In genomic region chr13:120033516-120034190, GRCm38 (mm10) we compare ENCODE assay signal across 10 mouse cellular contexts. TPM values are rescaled to one million over a fixed set of nuclear protein-coding genes. Genes with fewer than 3 reads are reported as not detected.
DNase-seq lines count a peak whose midpoint lies in the region.
"Had no signal": no experiment of that assay in that cellular context is flagged by ENCODE, and none has a peak within 500 bp of the region (broad histone marks: within the 10 kb centered on the region; RNA-seq: fewer than 3 reads in every experiment).

No protein-coding gene starts in this region.

- peak; percentile 6 for DNase-seq in CD4-positive helper T cell, adult 2 months (ENCODE audit: low read depth, low spot score)
- peak; percentile 46 to 67 for DNase-seq in cerebellum, postnatal 10 days
- peak; percentile 28 to 52 for DNase-seq in frontal cortex, postnatal 25 days (ENCODE audit: low spot score in 2 of 2)
- peak; percentile 35 for DNase-seq in induced T-regulatory cell, adult 2 months (ENCODE audit: low read depth)
- DNase-seq in left cerebral cortex, adult 18-20 months (ENCODE audit: low spot score in 2 of 2) = peak; percentile 30 to 44
- peak; percentile 45 for DNase-seq in lung, postnatal 10 days
- DNase-seq in retina, embryonic 14.5 days (ENCODE audit: low spot score) = peak; percentile 9
- peak; percentile 58 for DNase-seq in testis, postnatal 10 days (ENCODE audit: low spot score)

RNA-seq across cellular contexts. Expression of gene Gm36079, which starts 6.8 kb away (rescaled TPM):
- total RNA-seq in left cerebral cortex, adult 18-20 months (2021) = not detected
- total RNA-seq: heart, adult 8-10 months; neutrophil, adult 5-6 weeks had no signal

RNA-seq across cellular contexts. Expression of gene Gm21188, which starts 18.3 kb away (rescaled TPM):
- under 1 TPM; 0.19 to 0.33 TPM for total RNA-seq in left cerebral cortex, adult 18-20 months (2021)

Comparison
In these comparisons a context has a peak if more than half of its experiments do, and no peak if none do; other contexts are left out.
1. Peak in every context shown above with its lines: DNase-seq.
2. DNase-seq: peak in every context shown above with its lines; median percentile 58 in testis, postnatal 10 days; 56 in cerebellum, postnatal 10 days; 45 in lung, postnatal 10 days; 40 in frontal cortex, postnatal 25 days; 37 in left cerebral cortex, adult 18-20 months; 35 in induced T-regulatory cell, adult 2 months; 9 in retina, embryonic 14.5 days; 6 in CD4-positive helper T cell, adult 2 months.